In the genomic region with DNA sequence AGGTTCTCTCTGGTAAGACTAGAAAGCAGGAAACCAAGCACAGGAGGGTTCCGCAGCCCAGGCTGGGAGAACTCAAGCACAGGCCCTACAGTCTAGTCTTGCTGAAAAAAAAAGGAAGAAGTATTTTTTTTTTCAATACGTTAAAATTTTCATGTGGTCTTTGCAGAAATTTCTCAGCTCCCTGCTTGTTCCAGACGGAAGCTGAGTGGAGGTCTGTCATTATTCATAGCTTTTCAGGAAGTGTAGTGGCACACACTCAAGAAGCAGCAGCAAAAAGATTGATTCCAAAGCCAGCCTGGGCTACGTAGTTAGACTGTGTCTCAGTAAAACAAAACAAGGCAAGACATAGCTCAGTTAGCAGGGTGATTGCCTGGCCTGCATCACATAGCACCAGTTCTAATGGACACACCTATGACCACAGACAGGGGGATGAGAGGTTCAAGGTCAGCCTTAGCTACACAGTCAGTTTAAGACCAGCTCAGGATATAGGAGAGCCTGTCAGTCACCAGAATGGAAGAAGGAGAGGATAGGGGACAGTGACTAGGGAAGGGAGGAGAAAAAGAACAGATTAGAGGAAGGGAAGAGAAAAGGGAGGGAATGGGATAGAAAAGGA, we compare ENCODE assay signal across 23 mouse cellular contexts.
A peak's percentile ranks its signal among the peaks of the same experiment; 100 is the strongest.
DNase-seq lines count a peak whose midpoint lies in the region; ATAC-seq and TF ChIP-seq lines count a peak whose summit lies in the region.
"Had no signal": no experiment of that assay in that cellular context is flagged by ENCODE, and none has a peak within 500 bp of the region (broad histone marks: within the 10 kb centered on the region; RNA-seq: fewer than 3 reads in every experiment).

No protein-coding gene starts in this region.

- H3K27me3 ChIP-seq in limb, embryonic 14.5 days (ENCODE audit: control insufficient read depth, insufficient read depth, low read length) = no peaks in the 10 kb centered on the region
- no peaks in the 10 kb centered on the region for H3K27me3 ChIP-seq in limb, embryonic 10.5 days (ENCODE audit: low read depth, poor library complexity, severe bottlenecking)
- H3K27me3 ChIP-seq: CH12.LX; embryonic facial prominence, embryonic 13.5 days; forebrain, embryonic 13.5 days; intestine, embryonic 15.5 days had no signal

- H3K27ac ChIP-seq in limb, embryonic 14.5 days (replicated peaks; ENCODE audit: low read depth, low read length) = no peak overlapping the region
- H3K27ac ChIP-seq in limb, embryonic 10.5 days = no peak overlapping the region
- H3K27ac ChIP-seq in gastrocnemius, adult 2 months = no peak overlapping the region
- H3K27ac ChIP-seq: embryonic facial prominence, embryonic 13.5 days; forebrain, embryonic 13.5 days; heart, embryonic 10.5 days; hindbrain, embryonic 10.5 days; hindbrain, embryonic 14.5 days; intestine, embryonic 15.5 days had no signal

- no peaks in the 10 kb centered on the region for H3K9me3 ChIP-seq in limb, embryonic 14.5 days (ENCODE audit: control insufficient read depth, low read length)
- H3K9me3 ChIP-seq in limb, embryonic 10.5 days (replicated peaks) = no peaks in the 10 kb centered on the region
- H3K9me3 ChIP-seq: embryonic facial prominence, embryonic 13.5 days; forebrain, embryonic 13.5 days; heart, embryonic 10.5 days; intestine, embryonic 15.5 days had no signal

- intact Hi-C loops in gastrocnemius, adult 2 months (cut with DNase I) = no loop called here

- H3K9ac ChIP-seq in limb, embryonic 14.5 days (ENCODE audit: low read depth, low read length, severe bottlenecking) = no peak overlapping the region
- H3K9ac ChIP-seq: embryonic facial prominence, embryonic 13.5 days; forebrain, embryonic 13.5 days; forebrain, postnatal 0 days; hindbrain, embryonic 14.5 days; intestine, embryonic 15.5 days had no signal

- TF ChIP-seq CTCF in gastrocnemius, adult 2 months (IDR thresholded peaks at IDR 0.05) = no peak

- H3K4me1 ChIP-seq in limb, embryonic 14.5 days (ENCODE audit: control insufficient read depth, insufficient read depth, low read length) = peaks cover 11% of the 10 kb centered on the region
- peaks cover 30% of the 10 kb centered on the region for H3K4me1 ChIP-seq in limb, embryonic 10.5 days
- H3K4me1 ChIP-seq: intestine, embryonic 15.5 days had no signal

- H3K4me3 ChIP-seq in limb, embryonic 14.5 days (replicated peaks; ENCODE audit: low read length) = no peak overlapping the region
- H3K4me3 ChIP-seq in limb, embryonic 10.5 days = no peak overlapping the region
- H3K4me3 ChIP-seq in gastrocnemius, adult 2 months = no peak overlapping the region
- H3K4me3 ChIP-seq: embryonic facial prominence, embryonic 13.5 days; forebrain, embryonic 13.5 days; heart, embryonic 10.5 days; hindbrain, embryonic 10.5 days; intestine, embryonic 15.5 days had no signal

- WGBS in limb, embryonic 14.5 days = 77% methylated on average over 4 of the region's 4 CpGs
- WGBS in limb, embryonic 10.5 days = 89% methylated on average over 4 of the region's 4 CpGs

- TF ChIP-seq POLR2A in limb, embryonic 14.5 days (IDR thresholded peaks at IDR 0.05; ENCODE audit: borderline replicate concordance, extremely low read depth, insufficient read depth, insufficient read length) = no peak

- ATAC-seq in limb, embryonic 14.5 days (ENCODE audit: low FRiP score, low read depth) = no peak
- ATAC-seq in hematopoietic stem cell, adult 5-6 weeks (replicated peaks in 1 of 2; ENCODE audit: insufficient read depth in 1 of 2, low FRiP score in 2 of 2, low TSS enrichment in 1 of 2, low read depth in 1 of 2, poor library complexity in 2 of 2, severe bottlenecking in 2 of 2) = peak; percentile 78 to 83
- ATAC-seq: forebrain, embryonic 13.5 days; forebrain, postnatal 0 days; intestine, embryonic 15.5 days; Patski had no signal

- DNase-seq in limb, embryonic 14.5 days (ENCODE audit: low spot score) = peak; percentile 1
- DNase-seq in limb, embryonic 10.5 days (ENCODE audit: low spot score) = no peak
- DNase-seq in ZHBTc4 (ENCODE audit: low read depth, low spot score) = peak; percentile 38
- DNase-seq in layer of hippocampus, postnatal 10 days (ENCODE audit: low spot score in 2 of 2) = no peak
- no peak for DNase-seq in gastrocnemius, adult 2 months
- DNase-seq in thymus, postnatal 0 days (ENCODE audit: low spot score) = no peak
- DNase-seq: adrenal gland, postnatal 10 days; cerebellum, adult 11-12 months; cerebellum, adult 9-10 months; cerebellum, postnatal 25 days; forebrain, postnatal 0 days; gastrocnemius, postnatal 25 days; heart, adult 18-20 months; heart, postnatal 10 days had no signal

- no peaks in the 10 kb centered on the region for H3K36me3 ChIP-seq in limb, embryonic 14.5 days (ENCODE audit: control insufficient read depth, insufficient read depth, low read length)
- H3K36me3 ChIP-seq in limb, embryonic 10.5 days = no peaks in the 10 kb centered on the region
- H3K36me3 ChIP-seq: embryonic facial prominence, embryonic 13.5 days; heart, embryonic 10.5 days; hindbrain, embryonic 10.5 days; intestine, embryonic 15.5 days had no signal

- no peak overlapping the region for H3K4me2 ChIP-seq in limb, embryonic 14.5 days (replicated peaks; ENCODE audit: low read depth, low read length, severe bottlenecking)
- H3K4me2 ChIP-seq: embryonic facial prominence, embryonic 13.5 days; forebrain, embryonic 13.5 days; hindbrain, embryonic 14.5 days; intestine, embryonic 15.5 days had no signal

Comparison
In these comparisons a context has a peak if more than half of its experiments do, and no peak if none do; other contexts are left out.
1. DNase-seq: peak in limb, embryonic 14.5 days (single experiment) and ZHBTc4 (single experiment); none in limb, embryonic 10.5 days (single experiment), layer of hippocampus, postnatal 10 days (0 of 2), gastrocnemius, adult 2 months (single experiment) and thymus, postnatal 0 days (single experiment).